In genomic region chr19:59467413-59468064, GRCm38 (mm10) we compare ENCODE assay signal across 11 mouse cellular contexts. TPM values are rescaled to one million over a fixed set of nuclear protein-coding genes. Genes with fewer than 3 reads are reported as not detected.
DNase-seq lines count a peak whose midpoint lies in the region; ATAC-seq and TF ChIP-seq lines count a peak whose summit lies in the region.
"Had no signal": no experiment of that assay in that cellular context is flagged by ENCODE, and none has a peak within 500 bp of the region (broad histone marks: within the 10 kb centered on the region; RNA-seq: fewer than 3 reads in every experiment).

No protein-coding gene starts in this region.

- no peak for TF ChIP-seq EP300 in heart, adult 2 months (IDR thresholded peaks at IDR 0.05; ENCODE audit: insufficient read depth, low read depth, low read length)

- no peak overlapping the region for H3K9ac ChIP-seq in heart, embryonic 11.5 days (ENCODE audit: low read depth, low read length)
- no peak overlapping the region for H3K9ac ChIP-seq in heart, adult 2 months (ENCODE audit: low read depth, low read length)
- H3K9ac ChIP-seq in forebrain, embryonic 16.5 days (replicated peaks; ENCODE audit: low read depth, low read length), result peak overlapping the region; percentile 50
- H3K9ac ChIP-seq in limb, embryonic 13.5 days, result no peak overlapping the region

- peak overlapping the region; percentile 8; the same call in 1 of the 2 replicates for H3K4me3 ChIP-seq in heart, embryonic 11.5 days (ENCODE audit: low read depth, low read length)
- H3K4me3 ChIP-seq in heart, adult 2 months, result no peak overlapping the region
- peak overlapping the region; percentile 26 for H3K4me3 ChIP-seq in forebrain, embryonic 16.5 days (replicated peaks; ENCODE audit: low read length)
- H3K4me3 ChIP-seq in limb, embryonic 13.5 days, result peak overlapping the region; percentile 19
- H3K4me3 ChIP-seq in thymus, adult 2 months (ENCODE audit: control insufficient read depth, insufficient read depth, low read length), result no peak overlapping the region

- H3K27ac ChIP-seq in heart, embryonic 11.5 days (ENCODE audit: low read depth, low read length), result no peak overlapping the region
- H3K27ac ChIP-seq in heart, adult 2 months, result no peak overlapping the region
- H3K27ac ChIP-seq in forebrain, embryonic 16.5 days (ENCODE audit: low read length), result peak overlapping the region; percentile 75
- H3K27ac ChIP-seq in limb, embryonic 13.5 days, result peak overlapping the region; percentile 49; the same call in 1 of the 2 replicates
- no peak overlapping the region for H3K27ac ChIP-seq in thymus, adult 2 months (ENCODE audit: control insufficient read depth, insufficient read depth, low read length)

- H3K9me3 ChIP-seq in heart, embryonic 11.5 days (replicated peaks; ENCODE audit: control insufficient read depth, low read length), result no peaks in the 10 kb centered on the region
- H3K9me3 ChIP-seq in forebrain, embryonic 16.5 days (ENCODE audit: control insufficient read depth, low read length), result no peaks in the 10 kb centered on the region
- H3K9me3 ChIP-seq in limb, embryonic 13.5 days, result no peaks in the 10 kb centered on the region

- no peak for TF ChIP-seq POLR2A in heart, adult 2 months (IDR thresholded peaks at IDR 0.05; ENCODE audit: insufficient read depth, low read depth, low read length)
- no peak for TF ChIP-seq POLR2A in brain, embryonic 14.5 days (IDR thresholded peaks at IDR 0.05; ENCODE audit: borderline replicate concordance, extremely low read depth, insufficient read depth, insufficient read length, poor library complexity, severe bottlenecking)
- TF ChIP-seq POLR2A in thymus, adult 2 months (IDR thresholded peaks at IDR 0.05; ENCODE audit: control insufficient read depth, extremely low read depth, insufficient read depth, low read length, poor library complexity), result no peak

- no peak for TF ChIP-seq CTCF in heart, adult 2 months (IDR thresholded peaks at IDR 0.05)
- no peak for TF ChIP-seq CTCF in brain, embryonic 14.5 days (IDR thresholded peaks at IDR 0.05; ENCODE audit: borderline replicate concordance, extremely low read depth, insufficient read depth, insufficient read length)
- no peak for TF ChIP-seq CTCF in thymus, adult 2 months (IDR thresholded peaks at IDR 0.05; ENCODE audit: borderline replicate concordance, control insufficient read depth, extremely low read depth, insufficient read depth, low read length, poor library complexity)

- no peaks in the 10 kb centered on the region for H3K79me2 ChIP-seq in heart, adult 2 months (replicated peaks; ENCODE audit: control insufficient read depth, insufficient read depth, low read length)

- H3K4me2 ChIP-seq in heart, embryonic 11.5 days, result 0 out of 2 replicates have a peak overlapping the region, but pooled peaks have one; percentile 10
- H3K4me2 ChIP-seq in forebrain, embryonic 16.5 days (ENCODE audit: low read length), result peak overlapping the region; percentile 59
- peak overlapping the region; percentile 49 for H3K4me2 ChIP-seq in limb, embryonic 13.5 days (replicated peaks)

- DNase-seq in heart, adult 2 months, result no peak
- DNase-seq in brain, embryonic 14.5 days (ENCODE audit: low read depth), result peak; percentile 77
- no peak for DNase-seq in adrenal gland, postnatal 25 days
- DNase-seq in thymus, adult 2 months, result no peak
- DNase-seq: cerebellum, adult 11-12 months; right cerebral cortex, postnatal 14 days had no signal

- 2% methylated on average over 23 of the region's 23 CpGs for WGBS in heart, embryonic 11.5 days (ENCODE audit: insufficient replicate concordance)
- 3% methylated on average over 23 of the region's 23 CpGs for WGBS in heart, adult 2 months
- under 1% methylated on average over 23 of the region's 23 CpGs for WGBS in forebrain, embryonic 16.5 days
- 2% methylated on average over 23 of the region's 23 CpGs for WGBS in limb, embryonic 13.5 days
- 8% methylated on average over 23 of the region's 23 CpGs for whole genome bisulfite sequencing in thymus, adult 2 months

- peaks cover 3% of the 10 kb centered on the region; the same call in 1 of the 2 replicates for H3K4me1 ChIP-seq in heart, embryonic 11.5 days (ENCODE audit: control insufficient read depth, insufficient read depth, low read length)
- H3K4me1 ChIP-seq in heart, adult 2 months (ENCODE audit: control insufficient read depth, insufficient read depth, low read length), result no peaks in the 10 kb centered on the region
- peaks cover 65% of the 10 kb centered on the region for H3K4me1 ChIP-seq in forebrain, embryonic 16.5 days (replicated peaks; ENCODE audit: control insufficient read depth, insufficient read depth, low read length)
- H3K4me1 ChIP-seq in limb, embryonic 13.5 days, result peaks cover 34% of the 10 kb centered on the region
- H3K4me1 ChIP-seq in thymus, adult 2 months (replicated peaks; ENCODE audit: control insufficient read depth, insufficient read depth, low read length), result no peaks in the 10 kb centered on the region

- ATAC-seq in heart, embryonic 11.5 days (replicated peaks; ENCODE audit: insufficient number of reproducible peaks, low FRiP score, low TSS enrichment), result no peak
- peak; percentile 28; the same call in 1 of the 2 replicates for ATAC-seq in forebrain, embryonic 16.5 days
- ATAC-seq in limb, embryonic 13.5 days (ENCODE audit: low FRiP score, low read depth), result no peak
- ATAC-seq in megakaryocyte progenitor cell, adult 5-6 weeks (replicated peaks; ENCODE audit: poor library complexity), result no peak

- H3K36me3 ChIP-seq in heart, embryonic 11.5 days (ENCODE audit: control insufficient read depth, insufficient read depth, low read length), result no peaks in the 10 kb centered on the region
- H3K36me3 ChIP-seq in heart, adult 2 months (ENCODE audit: control insufficient read depth, insufficient read depth, low read length), result no peaks in the 10 kb centered on the region
- no peaks in the 10 kb centered on the region for H3K36me3 ChIP-seq in forebrain, embryonic 16.5 days (ENCODE audit: control insufficient read depth, insufficient read depth)
- no peaks in the 10 kb centered on the region for H3K36me3 ChIP-seq in limb, embryonic 13.5 days
- no peaks in the 10 kb centered on the region for H3K36me3 ChIP-seq in thymus, adult 2 months (ENCODE audit: control insufficient read depth, insufficient read depth, low read length)

- intact Hi-C loops in heart, adult 2 months (cut with DNase I), result no loop called here

- H3K27me3 ChIP-seq in heart, embryonic 11.5 days (ENCODE audit: control insufficient read depth, insufficient read depth, low read length), result peaks cover 97% of the 10 kb centered on the region
- H3K27me3 ChIP-seq in heart, adult 2 months (ENCODE audit: control insufficient read depth, insufficient read depth, low read length), result peaks cover 28% of the 10 kb centered on the region
- peaks cover 35% of the 10 kb centered on the region for H3K27me3 ChIP-seq in forebrain, embryonic 16.5 days (replicated peaks; ENCODE audit: control insufficient read depth, insufficient read depth, low read length)
- H3K27me3 ChIP-seq in limb, embryonic 13.5 days, result peaks cover 100% of the 10 kb centered on the region
- H3K27me3 ChIP-seq in thymus, adult 2 months (ENCODE audit: control insufficient read depth, insufficient read depth, low read length), result peaks cover 17% of the 10 kb centered on the region

RNA-seq across cellular contexts. Expression of gene Emx2, which starts 9.4 kb away (rescaled TPM):
- 0.19 and 0.44 TPM in 2 replicates for polyA plus RNA-seq in heart, embryonic 11.5 days (2014; fragmentation: Nextera tagmentation; extraction: Ambion mirVana)
- not detected for total RNA-seq in heart, adult 2 months (2021)
- polyA plus RNA-seq in heart, adult 2 months (2012; rRNA removed), result not detected in 2 replicates
- polyA plus RNA-seq in brain, embryonic 14.5 days (2012; rRNA removed), result 17.7 and 20.7 TPM in 2 replicates
- 13.1 and 13.8 TPM in 2 replicates for polyA plus RNA-seq in forebrain, embryonic 16.5 days (2015; fragmentation: Nextera tagmentation; extraction: Ambion mirVana)
- polyA plus RNA-seq in limb, embryonic 13.5 days (2015; fragmentation: Nextera tagmentation; extraction: Ambion mirVana), result 18.7 and 18.9 TPM in 2 replicates
- total RNA-seq in adrenal gland, postnatal 25 days (2021), result not detected in 2 replicates
- not detected in 2 replicates for total RNA-seq in megakaryocyte progenitor cell, adult 5-6 weeks (2015)
- total RNA-seq in megakaryocyte progenitor cell, adult 5-6 weeks (2017), result not detected in 2 replicates
- 0.04 TPM in 1 of 2 replicates, not detected in the other for polyA plus RNA-seq in thymus, adult 2 months (2012; rRNA removed)
- polyA plus RNA-seq: large intestine, adult 2 months had no signal

Comparison
In these comparisons a context has a peak if more than half of its experiments do, and no peak if none do; other contexts are left out.
1. H3K4me3 ChIP-seq: peak in heart, embryonic 11.5 days (single experiment), forebrain, embryonic 16.5 days (single experiment) and limb, embryonic 13.5 days (single experiment); none in heart, adult 2 months (single experiment) and thymus, adult 2 months (single experiment).
2. H3K27ac ChIP-seq: peak in forebrain, embryonic 16.5 days (single experiment) and limb, embryonic 13.5 days (single experiment); none in heart, embryonic 11.5 days (single experiment), heart, adult 2 months (single experiment) and thymus, adult 2 months (single experiment).
3. Peak in every context shown above with its lines, with median percentiles within 50 percentile points of each other: H3K4me2 ChIP-seq.